8 mouse cellular contexts compared by ENCODE assay signal in the genomic region with DNA sequence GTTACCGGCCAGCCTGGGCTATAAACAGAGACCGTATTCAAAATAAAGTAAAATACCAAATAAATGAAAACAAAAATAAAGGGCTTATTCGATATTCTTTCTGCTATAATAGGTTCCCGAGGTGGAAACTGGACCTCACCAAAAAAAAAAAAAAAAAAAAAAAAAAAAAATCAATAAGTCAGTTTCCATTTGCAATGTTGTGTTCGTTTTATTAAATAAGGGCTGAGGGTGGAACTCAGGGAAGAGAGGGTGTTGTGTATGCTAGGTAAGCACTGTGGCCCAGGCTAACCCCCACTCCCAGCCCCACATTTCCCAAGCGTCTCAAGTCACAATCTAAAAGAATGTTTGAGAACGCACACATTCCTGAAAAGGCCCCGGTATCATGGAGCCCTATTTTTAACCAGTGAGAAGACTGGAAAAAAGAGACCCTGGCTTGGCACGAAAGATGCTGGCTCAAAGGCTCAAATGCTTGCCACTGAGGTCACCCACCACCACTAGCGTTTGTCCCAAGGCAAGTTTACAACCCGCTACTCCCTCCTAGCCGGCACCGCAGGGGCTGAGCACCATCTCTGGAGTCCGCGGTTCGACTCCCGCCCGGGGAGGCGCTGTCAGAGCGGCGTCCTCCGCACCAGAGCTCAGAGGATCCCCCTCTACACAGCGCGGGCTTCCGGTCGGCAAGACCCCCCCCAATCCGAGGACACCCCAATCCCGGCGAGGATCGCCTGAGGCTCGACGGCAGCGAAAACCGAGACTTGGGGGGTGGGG. TPM values are rescaled to one million over a fixed set of nuclear protein-coding genes. Genes with fewer than 3 reads are reported as not detected.
A peak's percentile ranks its signal among the peaks of the same experiment; 100 is the strongest.
DNase-seq lines count a peak whose midpoint lies in the region; ATAC-seq and TF ChIP-seq lines count a peak whose summit lies in the region.

No protein-coding gene starts in this region.

- peak; percentile 11 for ATAC-seq in Patski
- ATAC-seq in embryonic facial prominence, embryonic 12.5 days (ENCODE audit: insufficient number of reproducible peaks, insufficient read depth, low FRiP score, low TSS enrichment), result peak; percentile 69
- peak; percentile 30 for ATAC-seq in hindbrain, embryonic 15.5 days (ENCODE audit: low FRiP score, low read depth)
- peak; percentile 49 for ATAC-seq in liver, embryonic 15.5 days (ENCODE audit: insufficient read depth)
- peak; percentile 69 for ATAC-seq in neural tube, embryonic 14.5 days (ENCODE audit: low read depth)

- peak overlapping the region; percentile 97 for H3K4me3 ChIP-seq in embryonic facial prominence, embryonic 12.5 days
- peak overlapping the region; percentile 97 for H3K4me3 ChIP-seq in hindbrain, embryonic 15.5 days
- peak overlapping the region; percentile 84 for H3K4me3 ChIP-seq in liver, embryonic 15.5 days (replicated peaks)
- peak overlapping the region; percentile 88 for H3K4me3 ChIP-seq in neural tube, embryonic 14.5 days (ENCODE audit: low read depth, low read length)

- no peak for TF ChIP-seq CTCF in Patski (IDR thresholded peaks at IDR 0.05)

- H3K9me3 ChIP-seq in embryonic facial prominence, embryonic 12.5 days, result no peaks in the 10 kb centered on the region
- no peaks in the 10 kb centered on the region for H3K9me3 ChIP-seq in hindbrain, embryonic 15.5 days
- no peaks in the 10 kb centered on the region for H3K9me3 ChIP-seq in liver, embryonic 15.5 days (replicated peaks)
- no peaks in the 10 kb centered on the region for H3K9me3 ChIP-seq in neural tube, embryonic 14.5 days (ENCODE audit: control insufficient read depth, low read length)

- peak overlapping the region; percentile 94 for H3K9ac ChIP-seq in embryonic facial prominence, embryonic 12.5 days
- H3K9ac ChIP-seq in hindbrain, embryonic 15.5 days, result peak overlapping the region; percentile 76
- peak overlapping the region; percentile 86 for H3K9ac ChIP-seq in liver, embryonic 15.5 days
- peak overlapping the region; percentile 91 for H3K9ac ChIP-seq in neural tube, embryonic 14.5 days (replicated peaks; ENCODE audit: low read depth, low read length)

- H3K36me3 ChIP-seq in embryonic facial prominence, embryonic 12.5 days, result peaks cover 38% of the 10 kb centered on the region
- peaks cover 36% of the 10 kb centered on the region for H3K36me3 ChIP-seq in hindbrain, embryonic 15.5 days
- peaks cover 35% of the 10 kb centered on the region for H3K36me3 ChIP-seq in liver, embryonic 15.5 days (replicated peaks)
- peaks cover 21% of the 10 kb centered on the region for H3K36me3 ChIP-seq in neural tube, embryonic 14.5 days (ENCODE audit: control insufficient read depth, insufficient read depth, low read length)

- 10% methylated on average over 34 of the region's 34 CpGs for WGBS in embryonic facial prominence, embryonic 12.5 days
- WGBS in hindbrain, embryonic 15.5 days, result 10% methylated on average over 34 of the region's 34 CpGs
- WGBS in liver, embryonic 15.5 days (ENCODE audit: insufficient replicate concordance), result 10% methylated on average over 34 of the region's 34 CpGs
- 11% methylated on average over 34 of the region's 34 CpGs for WGBS in neural tube, embryonic 14.5 days

- in situ Hi-C loops in Patski (cut with MboI; ENCODE audit: low pct_unique_long_range_greater_than_20kb), result no loop called here

- CTCF ChIA-PET in Patski (lab: Charles Lee), result no interaction called here

- POLR2A ChIA-PET in Patski (lab: Charles Lee), result no interaction called here

- H3K27ac ChIP-seq in embryonic facial prominence, embryonic 12.5 days, result peak overlapping the region; percentile 82
- H3K27ac ChIP-seq in hindbrain, embryonic 15.5 days (replicated peaks), result peak overlapping the region; percentile 85
- peak overlapping the region; percentile 56 for H3K27ac ChIP-seq in liver, embryonic 15.5 days (replicated peaks)
- peak overlapping the region; percentile 72 for H3K27ac ChIP-seq in neural tube, embryonic 14.5 days (ENCODE audit: low read depth, low read length)

- H3K4me2 ChIP-seq in embryonic facial prominence, embryonic 12.5 days (replicated peaks), result peak overlapping the region; percentile 62
- H3K4me2 ChIP-seq in hindbrain, embryonic 15.5 days, result peak overlapping the region; percentile 67
- peak overlapping the region; percentile 85 for H3K4me2 ChIP-seq in liver, embryonic 15.5 days
- H3K4me2 ChIP-seq in neural tube, embryonic 14.5 days (ENCODE audit: low read depth, low read length), result peak overlapping the region; percentile 69

- peak; percentile 11 for DNase-seq in kidney, adult 18-20 months
- DNase-seq in kidney, adult 11 months, result no peak
- DNase-seq in Patski (ENCODE audit: low read depth, low spot score), result no peak
- no peak for DNase-seq in frontal cortex, adult 2 months (ENCODE audit: extremely low spot score in 1 of 2, low spot score in 1 of 2)

- no peaks in the 10 kb centered on the region for H3K4me1 ChIP-seq in embryonic facial prominence, embryonic 12.5 days
- peaks cover 13% of the 10 kb centered on the region for H3K4me1 ChIP-seq in hindbrain, embryonic 15.5 days (replicated peaks)
- peaks cover 38% of the 10 kb centered on the region for H3K4me1 ChIP-seq in liver, embryonic 15.5 days (replicated peaks)
- no peaks in the 10 kb centered on the region for H3K4me1 ChIP-seq in neural tube, embryonic 14.5 days (ENCODE audit: control insufficient read depth, insufficient read depth, low read length)

- H3K27me3 ChIP-seq in Patski, result peaks cover 3% of the 10 kb centered on the region
- H3K27me3 ChIP-seq in embryonic facial prominence, embryonic 12.5 days, result no peaks in the 10 kb centered on the region
- H3K27me3 ChIP-seq in hindbrain, embryonic 15.5 days, result no peaks in the 10 kb centered on the region
- peaks cover 4% of the 10 kb centered on the region; the same call in 1 of the 2 replicates for H3K27me3 ChIP-seq in liver, embryonic 15.5 days
- H3K27me3 ChIP-seq in neural tube, embryonic 14.5 days (ENCODE audit: control insufficient read depth, insufficient read depth, low read length), result no peaks in the 10 kb centered on the region

RNA-seq across cellular contexts. Expression of gene Pdcd5, which starts 0.8 kb away (rescaled TPM):
- 80.7 TPM for polyA plus RNA-seq in Patski (2021)
- polyA plus RNA-seq in embryonic facial prominence, embryonic 12.5 days (2016; fragmentation: Nextera tagmentation; extraction: Ambion mirVana), result 323 and 330 TPM in 2 replicates
- polyA plus RNA-seq in hindbrain, embryonic 15.5 days (2015; fragmentation: Nextera tagmentation; extraction: Ambion mirVana), result 234 and 241 TPM in 2 replicates
- 99.7 and 102 TPM in 2 replicates for polyA plus RNA-seq in liver, embryonic 15.5 days (2015; fragmentation: Nextera tagmentation; extraction: Ambion mirVana)
- polyA plus RNA-seq in neural tube, embryonic 14.5 days (2014; fragmentation: Nextera tagmentation; extraction: Ambion mirVana), result 285 and 291 TPM in 2 replicates
- polyA plus RNA-seq in frontal cortex, adult 2 months (2012; rRNA removed), result 114 and 115 TPM in 2 replicates

Comparison
In these comparisons a context has a peak if more than half of its experiments do, and no peak if none do; other contexts are left out.
1. ATAC-seq: peak in every context shown above with its lines; median percentile 69 in embryonic facial prominence, embryonic 12.5 days; 69 in neural tube, embryonic 14.5 days; 49 in liver, embryonic 15.5 days; 30 in hindbrain, embryonic 15.5 days; 11 in Patski.